Mouse (Mus musculus) erythroblast, embryonic 14.5 days (primary cell): ENCODE results near the gene Spata16. TPM values are rescaled to one million over a fixed set of nuclear protein-coding genes. Genes with fewer than 3 reads are reported as not detected.

Experiments
- H3K27me3 ChIP-seq: 2 replicates; pipeline ENCODE4 v1.6.1; 2012; ENCODE audit warnings: inconsistent platforms; ENCODE audit not compliant: control insufficient read depth
- H3K36me3 ChIP-seq: 2 replicates; pipeline ENCODE4 v1.6.1; 2012; ENCODE audit warnings: mild to moderate bottlenecking, inconsistent platforms; ENCODE audit not compliant: control insufficient read depth
- H3K4me1 ChIP-seq: 2 replicates; pipeline ENCODE4 v1.6.1; 2012; ENCODE audit warnings: inconsistent platforms; ENCODE audit not compliant: control insufficient read depth
- H3K4me3 ChIP-seq: replicated peaks from 2 replicates; pipeline ENCODE3; 2012; ENCODE audit warnings: moderate library complexity, mild to moderate bottlenecking, inconsistent platforms
- H3K9me3 ChIP-seq: 2 replicates; pipeline ENCODE4 v1.6.1; 2012; ENCODE audit warnings: low read length, inconsistent platforms, mixed read lengths; ENCODE audit not compliant: control insufficient read depth
- GATA1 ChIP-seq: IDR thresholded peaks from 2 replicates; pipeline ENCODE4 v1.6.1; 2012; ENCODE audit warnings: low read length, inconsistent platforms, mixed read lengths
- TAL1 ChIP-seq: IDR thresholded peaks from 3 replicates; pipeline ENCODE4 v1.6.1; 2012; ENCODE audit warnings: low read length, inconsistent platforms, mixed read lengths
- polyA plus RNA-seq: library from polyadenylated mRNA; stranded (reverse); fragments of >175 nt; gene quantifications from 2 replicates; pipeline ENCODE4 v1.2.3, GENCODE M21; 2012

Gene Spata16
- polyA plus RNA-seq, 1 experiment = not detected

DNA sequence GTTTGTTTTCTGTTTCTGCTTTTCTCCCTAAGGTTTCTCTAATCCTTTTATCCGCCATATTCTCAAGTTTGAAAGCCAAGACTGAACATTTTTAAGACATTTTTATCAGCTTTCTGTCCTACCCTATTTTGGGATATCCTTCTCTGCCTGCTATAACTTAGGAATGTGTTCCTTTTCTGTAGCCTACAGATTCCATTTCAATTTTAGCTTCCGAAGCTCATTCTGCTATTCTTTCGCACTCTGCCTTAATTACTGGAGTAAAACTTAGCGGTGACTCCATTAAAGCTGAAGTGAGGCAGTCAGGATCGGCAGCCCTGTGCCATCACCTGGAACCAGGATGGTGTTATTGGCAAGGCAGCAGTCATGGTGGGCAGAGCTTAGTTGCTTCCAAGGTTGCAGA lies 178.3 kb downstream of the Spata16 start:
- peaks cover 8% of the 10 kb centered on the region; the same call in 1 of the 2 replicates for H3K9me3 ChIP-seq
- no peak overlapping the region for H3K4me3 ChIP-seq
- H3K4me1 ChIP-seq = no peaks in the 10 kb centered on the region
- TF ChIP-seq GATA1 (no peak), TAL1 (no peak)
- H3K36me3 ChIP-seq = no peaks in the 10 kb centered on the region
- H3K27me3 ChIP-seq = no peaks in the 10 kb centered on the region

DNA sequence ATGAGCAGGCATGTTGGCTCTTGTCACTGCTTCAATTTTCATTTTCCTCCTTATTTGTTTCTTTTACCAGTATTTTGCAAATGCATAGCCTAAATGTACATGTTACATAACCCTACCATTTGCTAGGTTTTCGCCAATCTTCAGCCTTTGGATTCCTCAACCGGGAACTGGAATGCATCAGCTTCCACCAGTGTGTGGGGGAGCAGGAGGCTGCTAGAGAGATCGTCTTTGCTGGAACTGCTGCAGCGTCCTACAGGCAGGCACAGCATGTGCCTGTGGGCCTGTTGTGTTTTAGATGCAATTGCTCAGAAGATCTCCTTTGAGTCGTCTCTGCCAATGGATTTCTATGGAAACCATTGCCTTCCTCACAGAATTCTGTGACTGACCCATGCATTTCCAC lies 182.0 kb downstream of the Spata16 start:
- no peaks in the 10 kb centered on the region for H3K27me3 ChIP-seq
- no peak for TF ChIP-seq GATA1
- no peak for TF ChIP-seq TAL1
- no peak overlapping the region for H3K4me3 ChIP-seq
- no peaks in the 10 kb centered on the region for H3K36me3 ChIP-seq
- peaks cover 8% of the 10 kb centered on the region; the same call in 1 of the 2 replicates for H3K9me3 ChIP-seq
- no peaks in the 10 kb centered on the region for H3K4me1 ChIP-seq

DNA sequence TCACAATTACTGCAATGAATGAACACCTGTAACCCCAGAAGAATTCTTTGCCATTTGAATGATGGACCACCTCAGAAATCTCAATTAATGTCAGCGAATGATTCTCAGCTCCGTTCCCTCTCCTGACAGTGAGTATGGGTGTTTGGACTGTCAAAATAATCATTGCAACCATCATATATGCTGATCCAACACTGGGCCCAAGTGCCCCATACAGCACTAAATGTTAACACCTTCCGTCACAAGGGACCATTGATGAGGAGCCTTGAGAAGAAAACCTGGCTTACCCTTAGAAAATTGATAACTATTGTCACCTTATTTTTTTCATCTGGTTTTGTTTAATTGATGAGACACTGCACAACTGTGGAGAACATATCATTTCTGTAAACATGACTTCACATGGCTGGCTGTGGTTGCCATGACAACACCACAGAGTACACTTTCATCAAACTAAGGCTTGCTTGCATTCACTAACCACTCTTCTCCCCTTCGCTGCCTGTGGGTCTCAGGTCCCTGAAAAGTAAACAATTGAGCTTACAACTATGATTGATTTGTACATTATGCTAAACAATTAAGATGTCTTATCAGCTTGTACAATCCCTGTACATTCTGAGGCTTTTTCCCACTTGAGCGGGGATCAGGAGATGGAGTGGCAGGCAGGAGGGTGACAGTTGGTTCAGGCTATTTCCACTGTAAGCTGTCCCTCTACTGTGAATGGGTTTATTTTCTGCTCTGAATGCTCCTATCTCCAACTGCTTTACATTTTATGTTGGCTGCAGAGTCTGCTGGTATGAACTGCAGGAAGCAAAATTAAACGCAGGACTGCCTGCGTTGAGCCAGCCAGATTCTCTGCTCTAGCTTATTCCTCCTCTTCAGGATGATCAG lies 189.8 kb downstream of the Spata16 start:
- H3K4me3 ChIP-seq = no peak overlapping the region
- TF ChIP-seq GATA1 (no peak), TAL1 (no peak)
- H3K36me3 ChIP-seq = no peaks in the 10 kb centered on the region
- no peaks in the 10 kb centered on the region; the same call in 1 of the 2 replicates for H3K9me3 ChIP-seq
- H3K27me3 ChIP-seq = no peaks in the 10 kb centered on the region
- no peaks in the 10 kb centered on the region for H3K4me1 ChIP-seq

DNA sequence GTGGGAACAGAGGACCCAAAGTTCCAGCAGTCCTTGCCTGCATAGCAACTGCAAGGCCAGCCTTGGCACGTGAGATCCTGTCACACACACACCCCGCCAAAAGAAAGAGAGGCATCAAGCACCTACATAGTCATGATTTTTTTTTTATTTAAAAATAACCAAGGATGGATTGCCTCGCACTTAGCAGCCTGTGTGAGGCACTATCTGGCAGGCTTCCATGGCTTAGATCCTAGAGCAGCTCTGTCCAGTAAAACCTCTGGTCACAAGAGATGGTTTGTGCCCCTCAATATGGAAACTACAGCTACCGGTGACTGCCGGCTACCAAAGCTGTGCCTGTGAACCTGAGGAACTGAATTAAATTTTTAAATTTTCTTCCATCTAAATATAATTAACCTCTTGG lies 195.5 kb downstream of the Spata16 start:
- Histone ChIP-seq H3K4me1 (no peaks in the 10 kb centered on the region), H3K9me3 (no peaks in the 10 kb centered on the region), H3K27me3 (no peaks in the 10 kb centered on the region), H3K36me3 (no peaks in the 10 kb centered on the region), H3K4me3 (no peak overlapping the region)
- no peak for TF ChIP-seq GATA1
- TF ChIP-seq TAL1 = no peak

DNA sequence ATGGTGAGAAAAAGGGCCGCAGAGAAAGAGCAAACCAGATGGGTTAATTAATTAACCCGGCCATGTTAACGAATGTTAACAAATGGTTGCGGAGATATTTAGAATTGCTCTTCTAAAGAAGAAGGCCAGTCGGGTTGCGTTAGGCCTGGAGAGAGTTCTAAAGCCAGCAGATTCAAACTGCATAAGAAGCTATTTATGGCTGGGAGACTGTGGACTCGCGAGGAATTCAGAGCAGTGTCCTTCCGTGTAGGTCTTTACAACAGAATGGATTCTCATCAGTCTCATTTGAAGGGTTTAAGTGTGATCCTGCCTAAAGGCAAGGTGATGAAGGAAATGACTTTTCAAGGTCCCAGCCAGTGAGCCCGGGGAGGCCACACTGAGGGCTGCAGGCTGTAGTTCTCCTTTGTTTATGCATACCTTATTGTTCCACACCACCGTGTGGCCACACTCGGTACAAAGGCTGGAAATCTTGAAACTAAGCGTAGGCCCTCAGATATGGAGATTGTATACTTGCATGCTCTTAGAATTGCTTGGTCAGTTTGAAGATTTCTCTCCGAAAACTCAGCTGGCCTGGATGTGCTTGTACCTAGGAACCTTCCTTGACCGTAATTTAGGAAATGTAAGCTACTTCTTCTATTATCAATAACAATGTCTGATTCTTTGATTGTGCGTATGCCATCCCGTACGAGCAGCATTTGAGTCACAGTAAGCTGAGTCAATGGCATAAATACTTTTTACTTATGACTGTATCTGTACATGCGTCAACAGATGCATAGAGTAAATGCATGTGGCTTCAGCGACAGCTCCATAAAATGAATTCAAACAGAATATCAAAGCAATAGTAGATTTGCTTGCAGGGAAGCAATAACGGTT lies 197.0 kb downstream of the Spata16 start:
- H3K4me3 ChIP-seq = no peak overlapping the region

DNA sequence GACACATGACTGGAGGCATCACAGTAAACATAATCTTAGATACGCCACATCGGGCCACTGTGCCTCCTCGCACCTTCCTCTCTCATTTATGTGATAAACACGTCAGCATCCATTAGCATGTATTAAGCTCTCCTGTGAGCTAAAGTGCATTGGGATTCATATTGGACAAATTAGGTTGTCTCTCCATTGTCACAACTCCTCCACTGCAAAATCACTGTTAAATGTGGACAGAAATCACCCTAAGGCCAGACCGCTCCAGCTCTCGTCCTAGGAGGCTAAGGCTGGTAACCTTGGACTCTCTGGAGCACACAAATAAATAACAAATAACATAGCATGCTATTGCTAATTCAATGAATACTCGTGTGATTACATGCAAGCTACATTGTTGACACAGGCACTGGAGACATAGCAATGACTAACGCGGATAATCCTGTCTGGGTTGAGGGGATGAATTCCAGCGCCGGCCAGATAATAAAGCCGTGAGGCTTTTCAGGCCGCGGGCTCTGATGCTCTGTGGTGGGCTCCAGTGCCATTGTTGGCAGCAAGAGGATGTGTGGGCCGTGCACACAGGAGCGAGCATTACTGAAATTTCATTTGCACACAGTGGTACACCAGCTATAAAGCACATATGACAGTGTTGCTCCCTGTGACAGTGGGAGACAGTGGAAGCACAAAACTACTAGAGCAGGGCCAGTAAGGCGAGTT lies 197.8 kb downstream of the Spata16 start:
- Histone ChIP-seq H3K27me3 (no peaks in the 10 kb centered on the region), H3K4me3 (no peak overlapping the region), H3K9me3 (no peaks in the 10 kb centered on the region)

More for the DNA sequence above, 197.0 kb downstream of the Spata16 start:
- H3K36me3 ChIP-seq = no peaks in the 10 kb centered on the region
- H3K27me3 ChIP-seq = no peaks in the 10 kb centered on the region
- no peaks in the 10 kb centered on the region for H3K9me3 ChIP-seq
- no peaks in the 10 kb centered on the region for H3K4me1 ChIP-seq
- TF ChIP-seq GATA1 (no peak), TAL1 (no peak)

DNA sequence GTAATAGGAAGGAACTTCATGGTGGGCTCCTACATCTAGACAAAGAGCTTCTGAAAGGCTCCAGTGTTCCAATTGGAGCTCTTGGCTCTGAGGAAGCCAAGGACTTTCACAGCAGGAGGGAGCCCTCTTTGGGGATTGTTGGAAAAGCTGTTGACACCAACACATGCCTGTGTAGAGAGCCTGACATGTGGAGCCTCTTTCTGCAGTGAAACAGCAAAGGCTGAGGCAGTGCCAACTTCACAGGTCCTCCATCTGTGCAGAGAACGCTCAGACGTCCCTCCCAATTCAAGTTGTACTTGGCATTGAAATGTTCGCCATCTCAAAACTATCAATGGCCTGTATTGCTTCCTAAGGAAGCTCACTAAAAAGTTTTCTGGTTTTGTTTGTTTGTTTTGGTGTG lies 207.6 kb downstream of the Spata16 start:
- TF ChIP-seq TAL1 (no peak), GATA1 (no peak)
- no peaks in the 10 kb centered on the region for H3K36me3 ChIP-seq
- H3K4me3 ChIP-seq = no peak overlapping the region
- no peaks in the 10 kb centered on the region for H3K4me1 ChIP-seq
- peaks cover 8% of the 10 kb centered on the region for H3K9me3 ChIP-seq
- H3K27me3 ChIP-seq = no peaks in the 10 kb centered on the region

More for the DNA sequence above, 197.8 kb downstream of the Spata16 start:
- TF ChIP-seq GATA1 (no peak), TAL1 (no peak)
- Histone ChIP-seq H3K4me1 (no peaks in the 10 kb centered on the region), H3K36me3 (no peaks in the 10 kb centered on the region)

DNA sequence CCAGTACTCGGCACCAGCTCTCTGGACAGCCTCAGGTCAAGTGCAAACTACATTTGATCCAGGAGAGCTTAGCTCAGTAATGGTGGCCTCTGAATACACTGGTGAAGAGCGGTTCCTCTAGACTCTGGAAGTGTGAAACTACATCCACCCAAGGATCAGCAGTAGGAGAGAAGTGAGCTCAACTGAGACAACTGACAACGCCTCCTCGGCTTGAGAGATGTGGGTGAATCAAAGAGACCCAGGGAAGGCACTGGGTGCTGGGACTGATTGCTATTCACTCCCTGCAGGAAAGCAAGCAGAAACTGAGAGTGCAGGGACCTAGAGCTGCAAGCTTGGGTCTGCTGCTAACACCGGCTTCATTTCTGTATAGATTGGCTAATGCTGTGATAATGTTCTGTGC lies 210.5 kb downstream of the Spata16 start:
- Histone ChIP-seq H3K9me3 (peaks cover 8% of the 10 kb centered on the region), H3K27me3 (no peaks in the 10 kb centered on the region), H3K36me3 (no peaks in the 10 kb centered on the region), H3K4me1 (no peaks in the 10 kb centered on the region), H3K4me3 (no peak overlapping the region)
- TF ChIP-seq TAL1 (no peak), GATA1 (no peak)
